Mouse (Mus musculus): ENCODE measurements around the gene Twf1. TPM values are rescaled to one million over a fixed set of nuclear protein-coding genes. Genes with fewer than 3 reads are reported as not detected.

Gene Twf1
- polyA plus RNA-seq, 1 experiment: 47.5 TPM

- TF ChIP-seq MAX (IDR thresholded peaks at IDR 0.05): no peak
- no peak for TF ChIP-seq CEBPB (IDR thresholded peaks at IDR 0.05; ENCODE audit: low read depth)
- no peak for TF ChIP-seq MYOD1 (IDR thresholded peaks at IDR 0.05; ENCODE audit: control insufficient read depth, insufficient read length, low read depth)
- TF ChIP-seq USF1 (IDR thresholded peaks at IDR 0.05; ENCODE audit: low read depth): no peak
- TF ChIP-seq MYOG (IDR thresholded peaks at IDR 0.05; ENCODE audit: control insufficient read depth, extremely low read depth, insufficient read length): no peak
- TF ChIP-seq FOSL1 (IDR thresholded peaks at IDR 0.05; ENCODE audit: insufficient read depth, low read length, poor library complexity, severe bottlenecking): no peak
- TF ChIP-seq CTCF (IDR thresholded peaks at IDR 0.05; ENCODE audit: control insufficient read depth, insufficient read depth, insufficient read length): no peak
- no peaks in the 10 kb centered on the region for H3K79me3 ChIP-seq (ENCODE audit: low read depth)
- no peaks in the 10 kb centered on the region for H3K27me3 ChIP-seq (ENCODE audit: control insufficient read depth, insufficient read depth, insufficient read length)
- no peaks in the 10 kb centered on the region for H3K79me2 ChIP-seq (ENCODE audit: control insufficient read depth, insufficient read depth)
- no peak overlapping the region for H3K4me3 ChIP-seq (ENCODE audit: insufficient read depth, poor library complexity, severe bottlenecking)
- H3K36me3 ChIP-seq (ENCODE audit: control insufficient read depth, insufficient read depth): peaks cover 2% of the 10 kb centered on the region
- H3ac ChIP-seq (ENCODE audit: control insufficient read depth, insufficient read length, low read depth): no peak overlapping the region
Measured at GRCm38 (mm10) chr15:94572746-94573145, 16.9 kb downstream of the Twf1 start.

- Histone ChIP-seq H3K79me2 (ENCODE audit: control insufficient read depth, insufficient read depth) (no peaks in the 10 kb centered on the region), H3K36me3 (ENCODE audit: control insufficient read depth, insufficient read depth) (no peaks in the 10 kb centered on the region), H3K27me3 (ENCODE audit: control insufficient read depth, insufficient read depth, insufficient read length) (no peaks in the 10 kb centered on the region), H3K79me3 (ENCODE audit: low read depth) (no peaks in the 10 kb centered on the region), H3ac (ENCODE audit: control insufficient read depth, insufficient read length, low read depth) (no peak overlapping the region), H3K4me3 (ENCODE audit: insufficient read depth, poor library complexity, severe bottlenecking) (no peak overlapping the region)
- TF ChIP-seq CEBPB (IDR thresholded peaks at IDR 0.05; ENCODE audit: low read depth) (no peak), MAX (IDR thresholded peaks at IDR 0.05) (no peak), USF1 (IDR thresholded peaks at IDR 0.05; ENCODE audit: low read depth) (no peak), FOSL1 (IDR thresholded peaks at IDR 0.05; ENCODE audit: insufficient read depth, low read length, poor library complexity, severe bottlenecking) (no peak), MYOG (IDR thresholded peaks at IDR 0.05; ENCODE audit: control insufficient read depth, extremely low read depth, insufficient read length) (no peak), CTCF (IDR thresholded peaks at IDR 0.05; ENCODE audit: control insufficient read depth, insufficient read depth, insufficient read length) (no peak), MYOD1 (IDR thresholded peaks at IDR 0.05; ENCODE audit: control insufficient read depth, insufficient read length, low read depth) (no peak)
Measured at GRCm38 (mm10) chr15:94571501-94571900, 18.2 kb downstream of the Twf1 start.

- no peaks in the 10 kb centered on the region for H3K27me3 ChIP-seq (ENCODE audit: control insufficient read depth, insufficient read depth, insufficient read length)
- no peaks in the 10 kb centered on the region for H3K79me2 ChIP-seq (ENCODE audit: control insufficient read depth, insufficient read depth)
- no peak overlapping the region for H3K4me3 ChIP-seq (ENCODE audit: insufficient read depth, poor library complexity, severe bottlenecking)
- no peak for TF ChIP-seq MYOG (IDR thresholded peaks at IDR 0.05; ENCODE audit: control insufficient read depth, extremely low read depth, insufficient read length)
- no peak for TF ChIP-seq CEBPB (IDR thresholded peaks at IDR 0.05; ENCODE audit: low read depth)
- TF ChIP-seq MYOD1 (IDR thresholded peaks at IDR 0.05; ENCODE audit: control insufficient read depth, insufficient read length, low read depth): no peak
- TF ChIP-seq CTCF (IDR thresholded peaks at IDR 0.05; ENCODE audit: control insufficient read depth, insufficient read depth, insufficient read length): no peak
- no peak for TF ChIP-seq USF1 (IDR thresholded peaks at IDR 0.05; ENCODE audit: low read depth)
- no peak for TF ChIP-seq MAX (IDR thresholded peaks at IDR 0.05)
- TF ChIP-seq FOSL1 (IDR thresholded peaks at IDR 0.05; ENCODE audit: insufficient read depth, low read length, poor library complexity, severe bottlenecking): no peak
- H3ac ChIP-seq (ENCODE audit: control insufficient read depth, insufficient read length, low read depth): no peak overlapping the region
- no peaks in the 10 kb centered on the region for H3K79me3 ChIP-seq (ENCODE audit: low read depth)
- H3K36me3 ChIP-seq (ENCODE audit: control insufficient read depth, insufficient read depth): no peaks in the 10 kb centered on the region
Measured at GRCm38 (mm10) chr15:94568496-94569182, 21.1 kb downstream of the Twf1 start.

- H3K4me3 ChIP-seq (ENCODE audit: insufficient read depth, poor library complexity, severe bottlenecking): no peak overlapping the region
- H3ac ChIP-seq (ENCODE audit: control insufficient read depth, insufficient read length, low read depth): no peak overlapping the region
- TF ChIP-seq MYOD1 (IDR thresholded peaks at IDR 0.05; ENCODE audit: control insufficient read depth, insufficient read length, low read depth) (no peak), USF1 (IDR thresholded peaks at IDR 0.05; ENCODE audit: low read depth) (no peak), CTCF (IDR thresholded peaks at IDR 0.05; ENCODE audit: control insufficient read depth, insufficient read depth, insufficient read length) (no peak)
- H3K79me2 ChIP-seq (ENCODE audit: control insufficient read depth, insufficient read depth): no peaks in the 10 kb centered on the region
- no peaks in the 10 kb centered on the region for H3K36me3 ChIP-seq (ENCODE audit: control insufficient read depth, insufficient read depth)
- H3K27me3 ChIP-seq (ENCODE audit: control insufficient read depth, insufficient read depth, insufficient read length): no peaks in the 10 kb centered on the region
- no peaks in the 10 kb centered on the region for H3K79me3 ChIP-seq (ENCODE audit: low read depth)
Measured at GRCm38 (mm10) chr15:94565854-94566253, 23.8 kb downstream of the Twf1 start.

GRCm38 (mm10) chr15:94564909-94565308, 24.8 kb downstream of the Twf1 start:
- no peaks in the 10 kb centered on the region for H3K27me3 ChIP-seq (ENCODE audit: control insufficient read depth, insufficient read depth, insufficient read length)
- H3K79me3 ChIP-seq (ENCODE audit: low read depth): no peaks in the 10 kb centered on the region
- TF ChIP-seq CTCF (IDR thresholded peaks at IDR 0.05; ENCODE audit: control insufficient read depth, insufficient read depth, insufficient read length): no peak
- TF ChIP-seq MYOG (IDR thresholded peaks at IDR 0.05; ENCODE audit: control insufficient read depth, extremely low read depth, insufficient read length): no peak
- TF ChIP-seq USF1 (IDR thresholded peaks at IDR 0.05; ENCODE audit: low read depth): no peak
- no peak for TF ChIP-seq MAX (IDR thresholded peaks at IDR 0.05)
- TF ChIP-seq CEBPB (IDR thresholded peaks at IDR 0.05; ENCODE audit: low read depth): no peak
- no peak for TF ChIP-seq FOSL1 (IDR thresholded peaks at IDR 0.05; ENCODE audit: insufficient read depth, low read length, poor library complexity, severe bottlenecking)
- no peak for TF ChIP-seq MYOD1 (IDR thresholded peaks at IDR 0.05; ENCODE audit: control insufficient read depth, insufficient read length, low read depth)
- no peak overlapping the region for H3ac ChIP-seq (ENCODE audit: control insufficient read depth, insufficient read length, low read depth)
- no peaks in the 10 kb centered on the region for H3K79me2 ChIP-seq (ENCODE audit: control insufficient read depth, insufficient read depth)
- H3K4me3 ChIP-seq (ENCODE audit: insufficient read depth, poor library complexity, severe bottlenecking): no peak overlapping the region
- no peaks in the 10 kb centered on the region for H3K36me3 ChIP-seq (ENCODE audit: control insufficient read depth, insufficient read depth)
